Mouse (Mus musculus): ENCODE results near the gene Glra1.

- TF ChIP-seq POLR2A (IDR thresholded peaks at IDR 0.05; ENCODE audit: borderline replicate concordance, extremely low read depth, insufficient read depth, insufficient read length, poor library complexity, severe bottlenecking) (no peak), CTCF (IDR thresholded peaks at IDR 0.05; ENCODE audit: borderline replicate concordance, extremely low read depth, insufficient read depth, insufficient read length) (no peak)
These were observed 13.6 kb downstream of the Glra1 start for GRCm38 (mm10) chr11:55594411-55594810.
